9 mouse cellular contexts compared by ENCODE assay signal in genomic region chr17:35258492-35259478, GRCm38 (mm10). TPM values are rescaled to one million over a fixed set of nuclear protein-coding genes. Genes with fewer than 3 reads are reported as not detected.
A peak's percentile ranks its signal among the peaks of the same experiment; 100 is the strongest.
DNase-seq lines count a peak whose midpoint lies in the region; ATAC-seq lines count a peak whose summit lies in the region.
"Had no signal": no experiment of that assay in that cellular context is flagged by ENCODE, and none has a peak within 500 bp of the region (broad histone marks: within the 10 kb centered on the region; RNA-seq: fewer than 3 reads in every experiment).

No protein-coding gene starts in this region.

- no peak overlapping the region for H3K9ac ChIP-seq in kidney, embryonic 15.5 days

- peaks cover 7% of the 10 kb centered on the region for H3K4me1 ChIP-seq in brown adipose tissue, adult 24 weeks (ENCODE audit: control insufficient read depth, insufficient read depth, insufficient read length, low read length)
- peaks cover 20% of the 10 kb centered on the region for H3K4me1 ChIP-seq in kidney, embryonic 15.5 days

- peak overlapping the region; percentile 96 for H3K27ac ChIP-seq in brown adipose tissue, adult 24 weeks (replicated peaks; ENCODE audit: low read depth, low read length)
- no peak overlapping the region for H3K27ac ChIP-seq in kidney, embryonic 15.5 days

- H3K27me3 ChIP-seq in kidney, embryonic 15.5 days = peaks cover 44% of the 10 kb centered on the region

- no peak overlapping the region for H3K4me3 ChIP-seq in brown adipose tissue, adult 24 weeks (ENCODE audit: insufficient read depth, low read depth, low read length)
- H3K4me3 ChIP-seq in kidney, embryonic 15.5 days (replicated peaks) = no peak overlapping the region

- peak; percentile 53 for DNase-seq in kidney, adult 18-20 months
- no peak for DNase-seq in kidney, postnatal 14 days
- DNase-seq in right cerebral cortex, postnatal 10 days (ENCODE audit: low spot score in 2 of 2) = no peak
- DNase-seq in embryo, embryonic 10 days (ENCODE audit: low spot score) = no peak
- no peak for DNase-seq in urinary bladder, postnatal 4 days (ENCODE audit: low spot score in 2 of 2)

- peaks cover 4% of the 10 kb centered on the region for H3K36me3 ChIP-seq in kidney, embryonic 15.5 days

- H3K4me2 ChIP-seq in kidney, embryonic 15.5 days = peak overlapping the region; percentile 58; the same call in 1 of the 2 replicates

- H3K9me3 ChIP-seq in kidney, embryonic 15.5 days (replicated peaks) = no peaks in the 10 kb centered on the region

- ATAC-seq in kidney, embryonic 15.5 days (replicated peaks; ENCODE audit: low FRiP score) = no peak
- ATAC-seq in megakaryocyte-erythroid progenitor cell, adult 5-6 weeks (replicated peaks; ENCODE audit: low FRiP score, low TSS enrichment, poor library complexity, severe bottlenecking) = peak; percentile 59

- WGBS in kidney, embryonic 15.5 days = 51% methylated on average over 14 of the region's 14 CpGs

RNA-seq across cellular contexts. Expression of gene H2-D1, which starts 3.7 kb away (rescaled TPM):
- 284 and 411 TPM in 2 replicates for polyA plus RNA-seq in brown adipose tissue, adult 24 weeks (2012; ENCODE audit: insufficient read depth, insufficient read length, missing spikeins)
- 64.5 and 66.1 TPM in 2 replicates for polyA plus RNA-seq in kidney, embryonic 15.5 days (2015; fragmentation: Nextera tagmentation; extraction: Ambion mirVana)
- 237 and 344 TPM in 2 replicates for total RNA-seq in megakaryocyte-erythroid progenitor cell, adult 5-6 weeks (2014; fragmentation: Nextera tagmentation)
- 289 and 334 TPM in 2 replicates for total RNA-seq in megakaryocyte-erythroid progenitor cell, adult 5-6 weeks (2017)

RNA-seq across cellular contexts. Expression of gene Ddx39b, which starts 17.2 kb away (rescaled TPM):
- 50.5 and 57.9 TPM in 2 replicates for polyA plus RNA-seq in brown adipose tissue, adult 24 weeks (2012; ENCODE audit: insufficient read depth, insufficient read length, missing spikeins)
- 531 and 538 TPM in 2 replicates for polyA plus RNA-seq in kidney, embryonic 15.5 days (2015; fragmentation: Nextera tagmentation; extraction: Ambion mirVana)
- 488 and 550 TPM in 2 replicates for total RNA-seq in megakaryocyte-erythroid progenitor cell, adult 5-6 weeks (2014; fragmentation: Nextera tagmentation)
- total RNA-seq in megakaryocyte-erythroid progenitor cell, adult 5-6 weeks (2017) = 211 and 221 TPM in 2 replicates

RNA-seq across cellular contexts. Expression of gene Nfkbil1, which starts 23.2 kb away (rescaled TPM):
- 5.2 and 6.7 TPM in 2 replicates for polyA plus RNA-seq in brown adipose tissue, adult 24 weeks (2012; ENCODE audit: insufficient read depth, insufficient read length, missing spikeins)
- polyA plus RNA-seq in kidney, embryonic 15.5 days (2015; fragmentation: Nextera tagmentation; extraction: Ambion mirVana) = 11.3 and 12.4 TPM in 2 replicates
- total RNA-seq in megakaryocyte-erythroid progenitor cell, adult 5-6 weeks (2014; fragmentation: Nextera tagmentation) = 8.8 and 10.1 TPM in 2 replicates
- 3.5 and 10.1 TPM in 2 replicates for total RNA-seq in megakaryocyte-erythroid progenitor cell, adult 5-6 weeks (2017)

RNA-seq across cellular contexts. Expression of gene Atp6v1g2, which starts 25.3 kb away (rescaled TPM):
- polyA plus RNA-seq in brown adipose tissue, adult 24 weeks (2012; ENCODE audit: insufficient read depth, insufficient read length, missing spikeins) = 2.7 and 4.0 TPM in 2 replicates
- polyA plus RNA-seq in kidney, embryonic 15.5 days (2015; fragmentation: Nextera tagmentation; extraction: Ambion mirVana) = 6.2 and 6.4 TPM in 2 replicates
- 4.5 and 8.0 TPM in 2 replicates for total RNA-seq in megakaryocyte-erythroid progenitor cell, adult 5-6 weeks (2014; fragmentation: Nextera tagmentation)
- 0.99 and 2.2 TPM in 2 replicates for total RNA-seq in megakaryocyte-erythroid progenitor cell, adult 5-6 weeks (2017)

RNA-seq across cellular contexts. Expression of gene Gm16181, which starts 38.2 kb away (rescaled TPM):
- polyA plus RNA-seq in brown adipose tissue, adult 24 weeks (2012; ENCODE audit: insufficient read depth, insufficient read length, missing spikeins) = not detected in 2 replicates
- 0.65 and 0.69 TPM in 2 replicates for polyA plus RNA-seq in kidney, embryonic 15.5 days (2015; fragmentation: Nextera tagmentation; extraction: Ambion mirVana)
- not detected in 2 replicates for total RNA-seq in megakaryocyte-erythroid progenitor cell, adult 5-6 weeks (2014; fragmentation: Nextera tagmentation)
- not detected in 2 replicates for total RNA-seq in megakaryocyte-erythroid progenitor cell, adult 5-6 weeks (2017)
- total RNA-seq: adrenal gland, postnatal 36 days had no signal
